Mouse (Mus musculus) spleen, adult 2 months (tissue): Measurements from ENCODE around the gene Cacnb3.

ENCODE experiments used
- CTCF ChIP-seq: fragments of 200-500 bp; IDR thresholded peaks from 2 replicates; pipeline ENCODE4 v1.5.1; 2011; ENCODE audit warnings: mild to moderate bottlenecking, inconsistent platforms; ENCODE audit not compliant: insufficient read depth, insufficient read length, insufficient replicate concordance; ENCODE audit errors: extremely low read depth
- POLR2A ChIP-seq: fragments of 200-500 bp; IDR thresholded peaks from 2 replicates; pipeline ENCODE4 v1.6.1; 2011; ENCODE audit warnings: low read depth, low read length, inconsistent platforms

DNA sequence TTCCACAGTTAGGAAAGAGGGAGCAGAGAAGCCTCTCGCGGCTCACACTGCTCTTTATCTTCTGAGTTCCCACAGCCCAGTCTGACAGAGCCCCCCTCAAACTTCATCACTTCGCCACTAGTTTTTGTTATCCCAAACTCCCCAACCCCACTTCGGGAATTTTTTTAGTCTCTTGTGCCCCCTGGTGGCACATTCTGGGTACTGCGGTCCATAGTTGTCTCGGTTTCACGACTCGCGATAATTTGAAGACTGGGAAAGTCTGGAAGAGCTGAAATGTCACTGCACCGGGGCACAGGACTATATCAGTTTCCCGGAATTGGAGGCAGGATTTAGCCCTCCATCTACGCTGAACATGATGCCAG, 13.5 kb upstream of the Cacnb3 start:
- no peak for TF ChIP-seq POLR2A
- peak; percentile 53; the same call in 1 of the 2 replicates for TF ChIP-seq CTCF
